Mouse (Mus musculus): Measurements from ENCODE around the gene Vax2. TPM values are rescaled to one million over a fixed set of nuclear protein-coding genes. Genes with fewer than 3 reads are reported as not detected.
A peak's percentile ranks its signal among the peaks of the same experiment; 100 is the strongest.

The Vax2 gene
- polyA plus RNA-seq, 1 experiment from 2014 or later: not detected

DNA sequence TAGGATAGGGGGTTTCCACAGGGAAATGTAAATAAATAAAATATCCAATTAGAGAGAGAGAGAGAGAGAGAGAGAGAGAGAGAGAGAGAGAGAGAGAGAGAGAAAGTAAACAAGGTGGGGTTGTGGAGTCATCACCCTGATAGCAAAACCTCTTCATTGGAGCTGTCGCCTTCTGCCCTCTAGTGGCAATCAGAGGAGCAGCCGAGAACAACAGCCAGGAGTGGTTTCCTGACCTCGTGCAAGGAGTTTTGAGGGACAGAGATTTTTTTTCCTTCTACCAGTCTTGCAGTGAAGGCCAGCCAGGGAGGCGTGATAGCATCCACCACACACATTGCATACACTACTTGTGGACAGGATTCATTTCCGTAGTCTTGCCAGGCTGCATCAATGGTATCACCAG is 68.0 kb downstream of the Vax2 start:
- Histone ChIP-seq H3K4me2 (replicated peaks; ENCODE audit: low read depth) (no peak overlapping the region), H3K9me3 (ENCODE audit: control insufficient read depth) (no peaks in the 10 kb centered on the region), H3K27ac (ENCODE audit: low read depth, low read length) (no peak overlapping the region), H3K4me1 (replicated peaks; ENCODE audit: control insufficient read depth, insufficient read depth, low read length) (peaks cover 3% of the 10 kb centered on the region; the same call in 1 of the 2 replicates), H3K36me3 (ENCODE audit: control insufficient read depth, insufficient read depth) (no peaks in the 10 kb centered on the region), H3K4me3 (ENCODE audit: low read depth, low read length) (no peak overlapping the region), H3K27me3 (replicated peaks; ENCODE audit: control insufficient read depth, insufficient read depth, low read length) (no peaks in the 10 kb centered on the region), H3K9ac (ENCODE audit: low read depth, low read length) (no peak overlapping the region)
- peak; percentile 86 for TF ChIP-seq CTCF (IDR thresholded peaks at IDR 0.05; ENCODE audit: low read depth)
- WGBS: 11% methylated on average over 5 of the region's 5 CpGs
- ATAC-seq: no peak

DNA sequence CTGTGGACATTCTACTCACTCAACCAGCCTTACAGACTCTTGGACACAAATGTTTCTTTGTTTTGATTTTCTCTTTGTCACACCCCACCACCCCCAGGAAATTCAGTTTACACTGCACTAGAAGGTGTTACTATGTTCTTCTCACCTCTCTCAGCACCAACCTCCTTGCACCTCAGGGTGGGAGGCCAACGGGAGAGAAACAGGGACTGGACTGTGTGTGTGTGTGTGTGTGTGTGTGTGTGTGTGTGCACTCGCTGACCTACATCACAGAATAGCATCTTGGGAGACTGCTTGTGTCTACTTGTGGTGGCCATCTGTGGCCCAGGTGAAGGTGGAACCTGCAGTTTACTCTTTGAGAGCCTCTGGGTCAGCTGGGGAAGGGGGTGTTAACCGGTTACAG is 75.4 kb downstream of the Vax2 start:
- Histone ChIP-seq H3K27ac (ENCODE audit: low read depth, low read length) (no peak overlapping the region), H3K27me3 (replicated peaks; ENCODE audit: control insufficient read depth, insufficient read depth, low read length) (no peaks in the 10 kb centered on the region), H3K9ac (ENCODE audit: low read depth, low read length) (no peak overlapping the region), H3K9me3 (ENCODE audit: control insufficient read depth) (no peaks in the 10 kb centered on the region), H3K36me3 (ENCODE audit: control insufficient read depth, insufficient read depth) (no peaks in the 10 kb centered on the region), H3K4me2 (replicated peaks; ENCODE audit: low read depth) (no peak overlapping the region), H3K4me3 (ENCODE audit: low read depth, low read length) (no peak overlapping the region), H3K4me1 (replicated peaks; ENCODE audit: control insufficient read depth, insufficient read depth, low read length) (no peaks in the 10 kb centered on the region)
- ATAC-seq: no peak
- 68% methylated on average over 3 of the region's 3 CpGs for whole genome bisulfite sequencing
- TF ChIP-seq CTCF (IDR thresholded peaks at IDR 0.05; ENCODE audit: low read depth): no peak

Other genes with a start within 250 kb of the Vax2 start
- gene Dguok, start 204.3 kb upstream of the Vax2 start, polyA plus RNA-seq (2015; fragmentation: Nextera tagmentation; extraction: Ambion mirVana): 30.9 and 33.7 TPM in 2 replicates
- 2,265 and 2,375 TPM in 2 replicates for gene Actg2, start 175.0 kb upstream of the Vax2 start, polyA plus RNA-seq (2015; fragmentation: Nextera tagmentation; extraction: Ambion mirVana)
- gene Stambp, start 138.5 kb upstream of the Vax2 start, polyA plus RNA-seq (2015; fragmentation: Nextera tagmentation; extraction: Ambion mirVana): 24.9 and 28.1 TPM in 2 replicates
- 4.5 and 5.3 TPM in 2 replicates for gene Clec4f, start 55.1 kb upstream of the Vax2 start, polyA plus RNA-seq (2015; fragmentation: Nextera tagmentation; extraction: Ambion mirVana)
- not detected in 2 replicates for gene Cd207, start 33.4 kb upstream of the Vax2 start, polyA plus RNA-seq (2015; fragmentation: Nextera tagmentation; extraction: Ambion mirVana)
- gene Atp6v1b1, start 31.7 kb downstream of the Vax2 start, polyA plus RNA-seq (2015; fragmentation: Nextera tagmentation; extraction: Ambion mirVana): not detected in 2 replicates
- gene Ankrd53, start 51.4 kb downstream of the Vax2 start, polyA plus RNA-seq (2015; fragmentation: Nextera tagmentation; extraction: Ambion mirVana): not detected in 2 replicates
- 107 and 111 TPM in 2 replicates for gene Tex261, start 64.5 kb downstream of the Vax2 start, polyA plus RNA-seq (2015; fragmentation: Nextera tagmentation; extraction: Ambion mirVana)
- 116 and 134 TPM in 2 replicates for gene Nagk, start 83.7 kb downstream of the Vax2 start, polyA plus RNA-seq (2015; fragmentation: Nextera tagmentation; extraction: Ambion mirVana)
- gene Paip2b, start 120.5 kb downstream of the Vax2 start, polyA plus RNA-seq (2015; fragmentation: Nextera tagmentation; extraction: Ambion mirVana): 5.6 and 6.0 TPM in 2 replicates
- 21.5 and 24.3 TPM in 2 replicates for gene Zfp638, start 155.8 kb downstream of the Vax2 start, polyA plus RNA-seq (2015; fragmentation: Nextera tagmentation; extraction: Ambion mirVana)